Mouse (Mus musculus): ENCODE data around the gene Cs.

- TF ChIP-seq CTCF (IDR thresholded peaks at IDR 0.05; ENCODE audit: insufficient read depth, low read length) (no peak), POLR2A (IDR thresholded peaks at IDR 0.05; ENCODE audit: borderline replicate concordance, extremely low read depth, low read depth, low read length) (no peak)
Observed at GRCm38 (mm10) chr10:128412055-128412381, 74.5 kb downstream of the Cs start.
